Mouse (Mus musculus): ENCODE measurements around the gene Fkbp15. TPM values are rescaled to one million over a fixed set of nuclear protein-coding genes. Genes with fewer than 3 reads are reported as not detected.

Gene Fkbp15
- total and polyA plus RNA-seq, 2 experiments: 20.0 to 22.7 TPM

DNA sequence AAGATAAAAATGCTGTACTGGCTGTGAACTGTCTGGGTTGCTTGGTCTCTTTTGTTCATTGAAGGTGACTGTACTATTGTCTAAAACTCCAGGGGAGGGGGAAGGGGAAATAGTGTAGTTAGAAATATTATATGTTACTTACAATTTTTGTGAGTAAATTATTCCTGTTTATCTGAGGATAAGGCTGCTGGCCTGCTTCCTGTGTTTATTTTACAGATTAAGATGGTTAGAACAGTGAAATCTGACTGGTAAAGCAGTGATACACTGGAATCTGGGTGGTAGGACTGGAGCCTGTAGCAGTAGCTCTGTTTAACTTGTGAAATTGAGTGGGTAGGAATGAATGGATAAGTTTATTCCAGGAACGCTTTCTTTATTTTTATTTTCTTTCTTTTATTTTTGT lies 1.6 kb upstream of the Fkbp15 start:
- H3K9ac ChIP-seq (ENCODE audit: low read depth, low read length): no peak overlapping the region; the same call in 1 of the 2 replicates
- peaks cover under 1% of the 10 kb centered on the region; the same call in 1 of the 2 replicates for H3K36me3 ChIP-seq (ENCODE audit: control insufficient read depth, insufficient read depth, low read length)
- peak; percentile 38 for DNase-seq (ENCODE audit: extremely low read depth, low read depth, low spot score)
- H3K27ac ChIP-seq (replicated peaks; ENCODE audit: insufficient read depth, low read depth, low read length): no peak overlapping the region; the same call in 1 of the 2 replicates
- H3K4me3 ChIP-seq (ENCODE audit: insufficient read depth, low read depth, low read length): peak overlapping the region; percentile 40; the same call in 1 of the 2 replicates
- H3K79me2 ChIP-seq (ENCODE audit: control insufficient read depth, insufficient read depth, low read length): peaks cover 24% of the 10 kb centered on the region; the same call in 1 of the 2 replicates
- TF ChIP-seq CTCF (IDR thresholded peaks at IDR 0.05; ENCODE audit: low read depth, low read length) (no peak), POLR2A (IDR thresholded peaks at IDR 0.05; ENCODE audit: extremely low read depth, insufficient read depth, low read length) (no peak)
- H3K4me1 ChIP-seq (ENCODE audit: control insufficient read depth, insufficient read depth, low read length): peaks cover 20% of the 10 kb centered on the region
- WGBS: 38% methylated on average over 1 of the region's 1 CpGs
- H3K27me3 ChIP-seq (ENCODE audit: control insufficient read depth, insufficient read depth, low read length): no peaks in the 10 kb centered on the region

DNA sequence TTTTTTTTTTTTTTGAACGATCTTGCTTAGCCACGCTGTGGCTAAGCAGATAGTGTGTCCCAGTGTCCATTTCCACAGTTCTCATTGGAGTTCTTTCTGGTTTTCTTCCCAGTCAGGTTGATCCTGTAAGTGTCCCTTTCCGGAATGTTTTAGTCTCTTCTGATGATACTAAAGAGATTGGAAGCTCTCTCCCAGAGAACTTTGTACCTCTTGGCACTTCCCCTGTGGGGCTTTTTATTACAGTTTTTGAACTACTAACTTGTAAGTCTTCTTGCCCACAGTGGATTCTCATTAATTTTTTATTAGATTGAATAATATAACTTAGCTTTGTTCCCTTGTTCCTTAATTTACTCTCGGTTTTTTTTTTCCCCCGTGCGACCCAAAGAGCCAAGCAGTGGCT lies 1.2 kb upstream of the Fkbp15 start:
- Histone ChIP-seq H3K9ac (ENCODE audit: low read depth, low read length) (peak overlapping the region; percentile 81), H3K4me3 (ENCODE audit: insufficient read depth, low read depth, low read length) (peak overlapping the region; percentile 72)
- 2% methylated on average over 6 of the region's 6 CpGs for WGBS

GRCm38 (mm10) chr4:62360805-62361455 lies 582 bp upstream of the Fkbp15 start:
- WGBS: under 1% methylated on average over 22 of the region's 22 CpGs
- Histone ChIP-seq H3K79me2 (ENCODE audit: control insufficient read depth, insufficient read depth, low read length) (peaks cover 21% of the 10 kb centered on the region; the same call in 1 of the 2 replicates), H3K27ac (replicated peaks; ENCODE audit: insufficient read depth, low read depth, low read length) (peak overlapping the region; percentile 81), H3K27me3 (ENCODE audit: control insufficient read depth, insufficient read depth, low read length) (no peaks in the 10 kb centered on the region), H3K4me1 (ENCODE audit: control insufficient read depth, insufficient read depth, low read length) (peaks cover 13% of the 10 kb centered on the region; the same call in 1 of the 2 replicates), H3K9ac (ENCODE audit: low read depth, low read length) (peak overlapping the region; percentile 81), H3K4me3 (ENCODE audit: insufficient read depth, low read depth, low read length) (peak overlapping the region; percentile 72), H3K36me3 (ENCODE audit: control insufficient read depth, insufficient read depth, low read length) (peaks cover 4% of the 10 kb centered on the region; the same call in 1 of the 2 replicates)
- peak; percentile 72 for DNase-seq (ENCODE audit: extremely low read depth, low read depth, low spot score)
- TF ChIP-seq POLR2A (IDR thresholded peaks at IDR 0.05; ENCODE audit: extremely low read depth, insufficient read depth, low read length) (no peak), CTCF (IDR thresholded peaks at IDR 0.05; ENCODE audit: low read depth, low read length) (no peak)

More for the DNA sequence above, 1.2 kb upstream of the Fkbp15 start:
- H3K27ac ChIP-seq (replicated peaks; ENCODE audit: insufficient read depth, low read depth, low read length): peak overlapping the region; percentile 81
- H3K36me3 ChIP-seq (ENCODE audit: control insufficient read depth, insufficient read depth, low read length): peaks cover 4% of the 10 kb centered on the region; the same call in 1 of the 2 replicates
- no peaks in the 10 kb centered on the region for H3K27me3 ChIP-seq (ENCODE audit: control insufficient read depth, insufficient read depth, low read length)
- peak; percentile 73 for DNase-seq (ENCODE audit: extremely low read depth, low read depth, low spot score)
- peaks cover 21% of the 10 kb centered on the region; the same call in 1 of the 2 replicates for H3K79me2 ChIP-seq (ENCODE audit: control insufficient read depth, insufficient read depth, low read length)
- H3K4me1 ChIP-seq (ENCODE audit: control insufficient read depth, insufficient read depth, low read length): peaks cover 16% of the 10 kb centered on the region
- TF ChIP-seq CTCF (IDR thresholded peaks at IDR 0.05; ENCODE audit: low read depth, low read length): no peak
- no peak for TF ChIP-seq POLR2A (IDR thresholded peaks at IDR 0.05; ENCODE audit: extremely low read depth, insufficient read depth, low read length)

GRCm38 (mm10) chr4:62359256-62359775 lies 1.0 kb downstream of the Fkbp15 start:
- no peak for TF ChIP-seq CTCF (IDR thresholded peaks at IDR 0.05; ENCODE audit: low read depth, low read length)
- TF ChIP-seq POLR2A (IDR thresholded peaks at IDR 0.05; ENCODE audit: extremely low read depth, insufficient read depth, low read length): no peak
- Histone ChIP-seq H3K4me1 (ENCODE audit: control insufficient read depth, insufficient read depth, low read length) (peaks cover 4% of the 10 kb centered on the region; the same call in 1 of the 2 replicates), H3K36me3 (ENCODE audit: control insufficient read depth, insufficient read depth, low read length) (peaks cover 4% of the 10 kb centered on the region; the same call in 1 of the 2 replicates), H3K27me3 (ENCODE audit: control insufficient read depth, insufficient read depth, low read length) (no peaks in the 10 kb centered on the region), H3K9ac (ENCODE audit: low read depth, low read length) (peak overlapping the region; percentile 81), H3K4me3 (ENCODE audit: insufficient read depth, low read depth, low read length) (peak overlapping the region; percentile 86), H3K27ac (replicated peaks; ENCODE audit: insufficient read depth, low read depth, low read length) (peak overlapping the region; percentile 74), H3K79me2 (ENCODE audit: control insufficient read depth, insufficient read depth, low read length) (peaks cover 15% of the 10 kb centered on the region; the same call in 1 of the 2 replicates)
- 8% methylated on average over 7 of the region's 7 CpGs for WGBS
- peak; percentile 69 for DNase-seq (ENCODE audit: extremely low read depth, low read depth, low spot score)

GRCm38 (mm10) chr4:62357631-62358148 lies 2.7 kb downstream of the Fkbp15 start:
- Histone ChIP-seq H3K9ac (ENCODE audit: low read depth, low read length) (no peak overlapping the region), H3K27ac (replicated peaks; ENCODE audit: insufficient read depth, low read depth, low read length) (no peak overlapping the region), H3K36me3 (ENCODE audit: control insufficient read depth, insufficient read depth, low read length) (peaks cover 4% of the 10 kb centered on the region; the same call in 1 of the 2 replicates), H3K79me2 (ENCODE audit: control insufficient read depth, insufficient read depth, low read length) (peaks cover 16% of the 10 kb centered on the region; the same call in 1 of the 2 replicates), H3K27me3 (ENCODE audit: control insufficient read depth, insufficient read depth, low read length) (no peaks in the 10 kb centered on the region), H3K4me1 (ENCODE audit: control insufficient read depth, insufficient read depth, low read length) (peaks cover 4% of the 10 kb centered on the region; the same call in 1 of the 2 replicates), H3K4me3 (ENCODE audit: insufficient read depth, low read depth, low read length) (no peak overlapping the region)
- DNase-seq (ENCODE audit: extremely low read depth, low read depth, low spot score): no peak
- WGBS: 39% methylated on average over 1 of the region's 1 CpGs
- TF ChIP-seq CTCF (IDR thresholded peaks at IDR 0.05; ENCODE audit: low read depth, low read length): no peak
- TF ChIP-seq POLR2A (IDR thresholded peaks at IDR 0.05; ENCODE audit: extremely low read depth, insufficient read depth, low read length): no peak
